Mouse (Mus musculus): ENCODE measurements around the gene Hist1h4a. TPM values are rescaled to one million over a fixed set of nuclear protein-coding genes. Genes with fewer than 3 reads are reported as not detected.

Gene Hist1h4a
- polyA plus RNA-seq, 2 experiments: 0.57 to 11.8 TPM

DNA sequence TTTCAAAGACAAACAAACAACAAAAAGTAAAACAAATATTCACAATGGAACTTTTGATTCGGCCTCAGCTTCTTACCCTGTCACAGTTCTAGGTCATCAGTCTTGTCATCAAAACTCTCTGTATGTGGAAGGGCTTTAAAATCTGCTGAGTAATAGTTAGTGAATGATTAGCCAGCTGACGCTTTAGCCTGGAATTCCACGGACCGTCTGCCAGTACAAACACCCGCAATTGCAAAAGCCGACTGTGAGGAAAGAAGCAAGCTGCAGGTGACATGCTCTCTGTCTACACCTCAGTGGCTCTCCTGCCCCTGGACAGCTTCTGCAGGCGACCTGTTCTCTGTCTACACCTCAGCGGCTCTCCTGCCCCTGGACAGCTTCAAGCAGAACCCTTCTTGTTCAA is 30.6 kb downstream of the Hist1h4a start:
- Histone ChIP-seq H3K4me3 (ENCODE audit: insufficient read depth in 1 of 2, low read depth in 2 of 2, low read length in 2 of 2) (no peak overlapping the region), H3K4me2 (ENCODE audit: low read depth) (no peak overlapping the region)

DNA sequence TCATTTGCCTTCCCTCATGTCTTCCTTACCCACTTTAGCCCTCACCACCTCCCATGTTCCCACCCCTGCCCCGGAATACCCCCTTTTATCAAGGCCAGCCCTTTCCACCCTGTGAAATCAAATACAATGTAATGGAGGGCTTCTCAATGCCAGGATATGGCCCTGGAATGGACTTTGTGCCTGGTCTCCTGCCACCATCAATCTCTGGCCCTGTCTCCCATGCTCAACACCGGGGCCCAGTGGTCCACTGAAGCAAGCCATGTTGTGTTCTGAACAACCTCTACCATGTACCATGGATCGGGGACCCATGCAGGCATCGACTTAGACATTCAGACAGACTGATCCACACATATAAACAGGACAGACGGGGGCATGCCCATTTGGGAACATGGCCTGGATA is 31.3 kb downstream of the Hist1h4a start:
- ATAC-seq (ENCODE audit: insufficient read depth): no peak
- Histone ChIP-seq H3K9me3 (ENCODE audit: control insufficient read depth, low read length) (no peaks in the 10 kb centered on the region), H3K27me3 (ENCODE audit: control insufficient read depth, insufficient read depth, low read length) (no peaks in the 10 kb centered on the region), H3K27ac (no peak overlapping the region), H3K4me3 (ENCODE audit: insufficient read depth in 1 of 2, low read depth in 2 of 2, low read length in 2 of 2) (no peak overlapping the region), H3K36me3 (replicated peaks; ENCODE audit: control insufficient read depth, insufficient read depth, low read depth) (no peaks in the 10 kb centered on the region), H3K9ac (replicated peaks) (0 out of 2 replicates have a peak overlapping the region, but pooled peaks have one; percentile 33), H3K4me2 (ENCODE audit: low read depth) (no peak overlapping the region), H3K4me1 (replicated peaks; ENCODE audit: control insufficient read depth in 2 of 2, insufficient read depth in 2 of 2, low read length in 1 of 2) (peaks cover 13 to 22% of the 10 kb centered on the region in 2 experiments)
- DNase-seq (ENCODE audit: low read depth in 3 of 3, low spot score in 3 of 3): no peak
- TF ChIP-seq CTCF (IDR thresholded peaks at IDR 0.05; ENCODE audit: low read depth): no peak
- TF ChIP-seq EP300 (IDR thresholded peaks at IDR 0.05; ENCODE audit: low read depth): no peak
- WGBS (ENCODE audit: insufficient replicate concordance): 80% methylated on average over 5 of the region's 5 CpGs

More for the DNA sequence above, 30.6 kb downstream of the Hist1h4a start:
- no peaks in the 10 kb centered on the region for H3K9me3 ChIP-seq (ENCODE audit: control insufficient read depth, low read length)
- DNase-seq (ENCODE audit: low read depth in 3 of 3, low spot score in 3 of 3) (no peak), ATAC-seq (ENCODE audit: insufficient read depth) (peak; percentile 52)
- H3K4me1 ChIP-seq (replicated peaks; ENCODE audit: control insufficient read depth in 2 of 2, insufficient read depth in 2 of 2, low read length in 1 of 2): peaks cover 11 to 18% of the 10 kb centered on the region in 2 experiments
- no peak overlapping the region for H3K9ac ChIP-seq (replicated peaks)
- no peak for TF ChIP-seq CTCF (IDR thresholded peaks at IDR 0.05; ENCODE audit: low read depth)
- no peak for TF ChIP-seq EP300 (IDR thresholded peaks at IDR 0.05; ENCODE audit: low read depth)
- H3K36me3 ChIP-seq (replicated peaks; ENCODE audit: control insufficient read depth, insufficient read depth, low read depth): no peaks in the 10 kb centered on the region
- H3K27me3 ChIP-seq (ENCODE audit: control insufficient read depth, insufficient read depth, low read length): no peaks in the 10 kb centered on the region
- 45% methylated on average over 8 of the region's 8 CpGs for WGBS (ENCODE audit: insufficient replicate concordance)
- no peak overlapping the region for H3K27ac ChIP-seq

DNA sequence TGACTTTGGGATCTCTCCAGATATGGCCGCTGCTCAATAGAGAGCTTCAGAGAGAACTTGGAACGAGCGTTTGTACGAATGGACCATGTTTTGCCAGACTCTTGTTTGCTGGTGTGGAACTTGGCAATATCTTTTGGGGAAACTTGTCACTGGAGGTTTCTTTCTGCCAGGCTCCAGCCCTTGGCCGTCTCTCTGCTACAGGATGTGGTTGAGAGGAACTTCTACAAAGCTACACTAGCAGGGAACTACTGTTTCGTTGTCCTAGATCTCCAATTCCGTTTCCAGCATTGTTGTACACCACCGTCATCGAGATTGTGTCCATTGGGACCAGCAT is 31.9 kb downstream of the Hist1h4a start:
- 0 out of 2 replicates have a peak overlapping the region, but pooled peaks have one; percentile 33 for H3K9ac ChIP-seq (replicated peaks)
- no peaks in the 10 kb centered on the region for H3K27me3 ChIP-seq (ENCODE audit: control insufficient read depth, insufficient read depth, low read length)
- DNase-seq (ENCODE audit: low read depth in 3 of 3, low spot score in 3 of 3) (no peak), ATAC-seq (ENCODE audit: insufficient read depth) (no peak)
- peaks cover 15 to 27% of the 10 kb centered on the region in 2 experiments for H3K4me1 ChIP-seq (replicated peaks; ENCODE audit: control insufficient read depth in 2 of 2, insufficient read depth in 2 of 2, low read length in 1 of 2)
- no peaks in the 10 kb centered on the region for H3K9me3 ChIP-seq (ENCODE audit: control insufficient read depth, low read length)
- no peaks in the 10 kb centered on the region for H3K36me3 ChIP-seq (replicated peaks; ENCODE audit: control insufficient read depth, insufficient read depth, low read depth)
- no peak overlapping the region for H3K27ac ChIP-seq
- H3K4me3 ChIP-seq (ENCODE audit: insufficient read depth in 1 of 2, low read depth in 2 of 2, low read length in 2 of 2): no peak overlapping the region
- no peak overlapping the region for H3K4me2 ChIP-seq (ENCODE audit: low read depth)
- 47% methylated on average over 9 of the region's 9 CpGs for WGBS (ENCODE audit: insufficient replicate concordance)
- TF ChIP-seq EP300 (IDR thresholded peaks at IDR 0.05; ENCODE audit: low read depth) (no peak), CTCF (IDR thresholded peaks at IDR 0.05; ENCODE audit: low read depth) (no peak)

DNA sequence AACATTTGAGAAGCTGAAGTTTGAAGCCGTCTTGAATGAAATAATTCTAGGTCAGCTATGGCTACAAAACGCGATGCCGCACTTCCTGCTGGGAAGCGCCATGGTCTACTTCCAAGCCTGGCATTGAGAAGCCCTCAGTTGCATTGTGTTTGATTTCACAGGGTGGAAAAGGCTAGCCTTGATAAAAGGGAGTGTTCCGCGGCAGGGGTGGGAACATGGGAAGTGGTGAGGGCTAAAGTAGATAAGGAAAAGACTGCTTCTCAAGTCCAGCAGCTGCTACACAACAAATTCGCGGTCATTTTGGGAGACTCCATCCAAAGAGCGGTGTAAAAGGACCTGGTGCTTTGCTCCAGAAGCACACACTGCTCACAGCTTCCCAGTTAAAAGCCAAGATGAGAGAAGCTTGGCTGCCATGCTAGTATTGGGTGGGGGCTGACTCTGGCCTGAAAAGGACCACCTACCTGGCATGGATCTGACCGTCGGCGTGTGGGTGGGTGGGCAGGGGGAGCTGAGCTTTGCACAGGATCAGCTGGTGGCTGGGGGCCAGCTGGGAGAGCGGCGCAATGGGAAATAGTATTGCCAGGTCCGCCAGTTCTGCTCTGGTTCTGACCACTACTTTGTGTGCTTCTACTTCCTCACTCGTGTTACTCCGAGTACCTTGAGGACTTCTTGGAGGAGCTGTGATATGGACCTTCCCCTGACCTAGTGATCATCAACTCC is 32.4 kb downstream of the Hist1h4a start:
- no peak overlapping the region; the same call in 1 of the 2 replicates for H3K9ac ChIP-seq (replicated peaks)
- peaks cover 17 to 32% of the 10 kb centered on the region in 2 experiments for H3K4me1 ChIP-seq (replicated peaks; ENCODE audit: control insufficient read depth in 2 of 2, insufficient read depth in 2 of 2, low read length in 1 of 2)
- 41% methylated on average over 18 of the region's 18 CpGs for WGBS (ENCODE audit: insufficient replicate concordance)
- no peaks in the 10 kb centered on the region for H3K27me3 ChIP-seq (ENCODE audit: control insufficient read depth, insufficient read depth, low read length)
- no peaks in the 10 kb centered on the region for H3K36me3 ChIP-seq (replicated peaks; ENCODE audit: control insufficient read depth, insufficient read depth, low read depth)
- peak overlapping the region; percentile 11; the same call in 1 of the 2 replicates for H3K4me2 ChIP-seq (ENCODE audit: low read depth)
- no peak overlapping the region for H3K4me3 ChIP-seq (ENCODE audit: insufficient read depth in 1 of 2, low read depth in 2 of 2, low read length in 2 of 2)
- H3K27ac ChIP-seq: no peak overlapping the region
- ATAC-seq (ENCODE audit: insufficient read depth) (no peak), DNase-seq (ENCODE audit: low read depth in 3 of 3, low spot score in 3 of 3) (no peak)
- TF ChIP-seq CTCF (IDR thresholded peaks at IDR 0.05; ENCODE audit: low read depth) (no peak), EP300 (IDR thresholded peaks at IDR 0.05; ENCODE audit: low read depth) (no peak)
- H3K9me3 ChIP-seq (ENCODE audit: control insufficient read depth, low read length): no peaks in the 10 kb centered on the region

DNA sequence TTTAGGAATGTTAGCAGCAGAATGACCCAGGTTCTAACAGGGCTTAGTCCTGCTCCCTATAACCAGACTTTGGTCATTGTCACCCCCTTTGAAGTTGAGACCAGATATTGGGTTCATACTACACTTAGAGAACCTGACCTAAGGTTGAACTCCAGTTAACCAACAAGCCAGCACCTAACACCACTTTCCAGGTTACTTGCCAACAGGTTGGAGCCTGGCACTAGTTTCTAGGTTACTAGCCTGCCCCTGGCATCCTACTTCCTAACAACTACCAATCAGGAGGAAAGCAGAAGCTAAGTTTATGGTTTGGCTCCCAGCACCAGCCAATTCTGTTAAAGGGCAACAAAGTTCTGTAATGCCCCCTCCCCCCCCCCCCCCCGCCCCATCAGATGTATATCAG is 35.8 kb downstream of the Hist1h4a start:
- Histone ChIP-seq H3K27me3 (ENCODE audit: control insufficient read depth, insufficient read depth, low read length) (no peaks in the 10 kb centered on the region), H3K4me2 (ENCODE audit: low read depth) (no peak overlapping the region), H3K9me3 (ENCODE audit: control insufficient read depth, low read length) (no peaks in the 10 kb centered on the region), H3K36me3 (replicated peaks; ENCODE audit: control insufficient read depth, insufficient read depth, low read depth) (no peaks in the 10 kb centered on the region), H3K9ac (replicated peaks) (no peak overlapping the region), H3K4me3 (ENCODE audit: insufficient read depth in 1 of 2, low read depth in 2 of 2, low read length in 2 of 2) (no peak overlapping the region), H3K27ac (no peak overlapping the region), H3K4me1 (replicated peaks; ENCODE audit: control insufficient read depth in 2 of 2, insufficient read depth in 2 of 2, low read length in 1 of 2) (peaks cover 15 to 33% of the 10 kb centered on the region in 2 experiments)
- no peak for DNase-seq (ENCODE audit: low read depth in 3 of 3, low spot score in 3 of 3)
- ATAC-seq (ENCODE audit: insufficient read depth): no peak
- 33% methylated on average over 1 of the region's 1 CpGs for WGBS (ENCODE audit: insufficient replicate concordance)
- TF ChIP-seq CTCF (IDR thresholded peaks at IDR 0.05; ENCODE audit: low read depth) (no peak), EP300 (IDR thresholded peaks at IDR 0.05; ENCODE audit: low read depth) (no peak)
